Mouse (Mus musculus): ENCODE data around the gene Inpp4a. TPM values are rescaled to one million over a fixed set of nuclear protein-coding genes. Genes with fewer than 3 reads are reported as not detected.

The Inpp4a gene
- 100 to 1,000 TPM; 159 to 165 TPM for total RNA-seq (2021)

- peak; percentile 88 to 91 for DNase-seq
These were observed at the start of gene Inpp4a for GRCm38 (mm10) chr1:37299540-37300491. Gene Inpp4a, plus strand, starts transcription at chr1:37299865.

GRCm38 (mm10) chr1:37250643-37251310 is 48.9 kb upstream of the Inpp4a start:
- DNase-seq = peak; percentile 76 to 80

- no peak for DNase-seq
These were observed 41.2 kb upstream of the Inpp4a start for GRCm38 (mm10) chr1:37258443-37258842.

- DNase-seq = peak; percentile 50 to 68
These were observed 27.2 kb upstream of the Inpp4a start for GRCm38 (mm10) chr1:37272464-37272863.

- no peak for DNase-seq
These were observed 13.1 kb upstream of the Inpp4a start for GRCm38 (mm10) chr1:37286556-37286955.

- no peak for DNase-seq
These were observed 11.9 kb upstream of the Inpp4a start for GRCm38 (mm10) chr1:37287748-37288147.

- DNase-seq = peak; percentile 61 to 67
These were observed 11.3 kb upstream of the Inpp4a start for GRCm38 (mm10) chr1:37288181-37288935.

GRCm38 (mm10) chr1:37288941-37289340 is 10.7 kb upstream of the Inpp4a start:
- no peak for DNase-seq

- no peak for DNase-seq
These were observed 3.3 kb upstream of the Inpp4a start for GRCm38 (mm10) chr1:37296414-37296813.

GRCm38 (mm10) chr1:37298904-37299303 is 761 bp upstream of the Inpp4a start:
- DNase-seq = no peak

- no peak for DNase-seq
These were observed 985 bp downstream of the Inpp4a start for GRCm38 (mm10) chr1:37300650-37301049.

- no peak for DNase-seq
These were observed 3.1 kb downstream of the Inpp4a start for GRCm38 (mm10) chr1:37302801-37303200.

- DNase-seq = no peak
These were observed 6.1 kb downstream of the Inpp4a start for GRCm38 (mm10) chr1:37305691-37306287.

- no peak for DNase-seq
These were observed 7.9 kb downstream of the Inpp4a start for GRCm38 (mm10) chr1:37307586-37307985.

GRCm38 (mm10) chr1:37308021-37308742 is 8.5 kb downstream of the Inpp4a start:
- no peak for DNase-seq

- DNase-seq = no peak
These were observed 9.1 kb downstream of the Inpp4a start for GRCm38 (mm10) chr1:37308743-37309100.

GRCm38 (mm10) chr1:37309939-37310515 is 10.4 kb downstream of the Inpp4a start:
- no peak for DNase-seq

- no peak for DNase-seq
These were observed 14.7 kb downstream of the Inpp4a start for GRCm38 (mm10) chr1:37314338-37314737.

- no peak for DNase-seq
These were observed 18.1 kb downstream of the Inpp4a start for GRCm38 (mm10) chr1:37317644-37318285.

- no peak for DNase-seq
These were observed 18.9 kb downstream of the Inpp4a start for GRCm38 (mm10) chr1:37318558-37318957.

GRCm38 (mm10) chr1:37322690-37323089 is 23.0 kb downstream of the Inpp4a start:
- peak in 1 of 2 experiments; percentile 23 for DNase-seq

Measured in layer of hippocampus, postnatal 36 days (tissue).